Mouse (Mus musculus) fibroblast of lung, adult 2 months (primary cell): ENCODE measurements at regions not wholly inside any gene's neighbourhood (a gene's known extent, or its start where the extent isn't known, plus 50 kb on each side); places are given as distances from the start of the nearest gene placed in this dataset.

Source experiments
- DNase-seq: peaks from one replicate; pipeline ENCODE4 v3.0.0-alpha.2; 2011; ENCODE audit warnings: low read depth

- DNase-seq = no peak
Measured at GRCm38 (mm10) chr7:137750741-137751140, 313.3 kb downstream of the Glrx3 start.

GRCm38 (mm10) chr7:137751151-137751859 is 313.9 kb downstream of the Glrx3 start:
- DNase-seq = no peak

GRCm38 (mm10) chr7:137765961-137766360 is 328.5 kb downstream of the Glrx3 start:
- DNase-seq = no peak

DNA sequence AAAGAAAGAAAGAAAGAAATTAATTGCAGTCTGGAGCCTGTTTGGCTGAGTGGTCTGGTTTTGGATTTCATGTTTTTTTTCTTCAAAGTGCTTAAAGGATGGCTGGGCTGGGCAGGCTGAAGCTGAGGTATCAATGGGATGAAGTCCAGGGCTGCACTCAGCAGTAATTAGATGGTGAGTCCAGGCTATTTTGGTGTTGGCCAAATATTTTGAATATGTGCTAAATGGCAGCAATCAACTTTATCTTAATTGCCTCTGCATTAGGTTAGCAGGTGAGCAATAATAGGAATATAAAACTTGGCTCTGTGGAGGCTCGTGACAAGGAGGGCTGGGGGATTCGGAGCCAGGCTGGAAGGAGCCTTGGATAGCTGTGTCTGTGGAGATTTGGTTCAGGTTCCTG is 329.3 kb downstream of the Glrx3 start:
- DNase-seq = no peak

- no peak for DNase-seq
Measured at GRCm38 (mm10) chr7:137773051-137773964, 335.9 kb downstream of the Glrx3 start.

- DNase-seq = no peak
Measured at GRCm38 (mm10) chr7:137773965-137774310, 336.5 kb downstream of the Glrx3 start.

DNA sequence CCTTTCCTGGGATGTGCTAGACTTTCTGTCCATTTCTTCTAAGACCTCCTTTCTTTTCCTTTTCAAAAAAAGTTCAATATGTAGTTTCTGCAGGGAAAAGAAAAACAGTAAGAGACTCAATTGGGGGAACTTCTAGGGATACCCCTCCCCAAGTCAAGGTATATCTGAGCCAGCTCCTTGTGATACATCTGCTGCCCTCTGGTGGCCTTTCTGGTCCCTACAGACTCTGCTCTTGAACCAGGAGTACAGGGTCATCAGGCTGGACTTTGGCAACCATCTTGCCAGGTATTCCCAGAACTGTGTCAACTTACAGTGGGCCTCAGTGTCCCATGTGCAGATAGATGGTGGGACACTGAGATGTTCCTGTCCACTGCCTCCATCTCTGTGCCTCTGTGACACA is 346.5 kb downstream of the Glrx3 start:
- DNase-seq = no peak

DNA sequence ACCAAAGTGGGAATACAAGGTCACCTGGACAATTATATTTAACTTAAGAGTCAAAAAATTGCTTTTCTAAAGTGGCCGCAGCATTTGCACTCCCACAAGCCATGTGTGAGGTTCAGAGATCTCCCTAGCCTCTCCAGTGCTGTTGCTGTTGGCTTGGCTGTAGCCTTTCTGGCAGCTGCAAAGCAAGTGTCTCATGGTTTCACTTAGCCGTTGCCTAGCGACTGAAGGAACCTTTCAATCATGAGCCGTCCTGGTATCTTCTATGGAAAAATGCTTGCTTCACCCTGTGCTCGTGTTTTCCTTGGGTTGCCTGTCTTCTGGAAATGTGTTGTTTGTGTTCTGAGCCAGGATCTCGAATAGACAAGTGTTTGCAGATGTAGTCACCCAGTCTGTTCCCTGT is 367.9 kb downstream of the Glrx3 start:
- no peak for DNase-seq

DNA sequence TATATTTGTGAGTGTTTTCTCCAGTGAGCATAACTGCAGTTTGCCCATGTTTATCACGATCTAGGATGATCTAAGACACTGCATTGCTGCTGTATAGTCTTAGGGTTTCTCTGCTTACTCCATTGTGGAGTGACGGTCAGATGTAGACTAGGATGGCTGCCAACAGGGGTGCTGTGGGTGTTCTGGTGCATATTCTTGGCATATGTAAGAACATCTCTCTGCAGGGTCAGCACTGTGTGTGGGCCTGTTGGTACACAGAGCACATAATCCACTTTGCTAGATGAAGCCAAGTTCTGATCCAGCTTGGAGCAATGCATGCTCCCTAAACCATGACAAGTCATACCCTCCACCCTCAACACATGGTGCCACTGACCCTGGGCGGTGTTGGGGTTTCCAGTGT is 375.4 kb downstream of the Glrx3 start:
- no peak for DNase-seq

GRCm38 (mm10) chr7:137840520-137840919 is 403.1 kb downstream of the Glrx3 start:
- DNase-seq = no peak

GRCm38 (mm10) chr7:137841044-137841443 is 403.6 kb downstream of the Glrx3 start:
- no peak for DNase-seq

DNA sequence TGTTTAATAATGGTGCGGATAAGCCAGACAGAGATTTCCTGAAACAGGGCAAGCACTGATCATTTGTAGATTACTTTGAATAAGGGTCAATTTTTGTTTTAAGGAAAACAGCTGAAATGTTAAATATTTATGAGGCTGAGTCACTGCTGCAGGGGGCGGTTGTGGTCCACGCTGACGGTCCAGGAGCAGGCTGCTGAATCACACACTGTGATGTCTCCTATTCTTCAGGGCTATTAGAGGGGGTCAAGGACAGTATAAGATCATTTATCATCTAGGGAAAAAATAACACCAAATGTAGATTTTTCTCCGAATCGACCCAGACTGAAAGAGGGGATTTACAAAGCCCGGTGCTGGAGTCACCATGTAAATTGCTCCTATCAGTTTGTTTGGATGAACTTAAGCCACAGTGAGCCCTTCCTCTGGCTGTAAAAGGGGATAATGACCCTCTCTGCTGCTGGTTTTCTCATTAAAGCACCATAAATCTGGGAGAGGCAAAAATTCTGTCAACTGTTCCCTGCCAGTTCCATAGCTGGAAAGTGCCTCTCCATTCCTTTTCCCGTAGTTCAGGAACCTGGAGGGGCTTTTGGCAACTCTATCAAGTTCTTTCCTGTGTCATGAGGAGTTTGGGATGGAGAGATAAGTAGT is 404.2 kb downstream of the Glrx3 start:
- no peak for DNase-seq

GRCm38 (mm10) chr7:137847856-137848255 is 410.4 kb downstream of the Glrx3 start:
- no peak for DNase-seq

- DNase-seq = no peak
Measured at GRCm38 (mm10) chr7:137851061-137851460, 413.6 kb downstream of the Glrx3 start.

- no peak for DNase-seq
Measured at GRCm38 (mm10) chr7:137859681-137860080, 422.3 kb downstream of the Glrx3 start.

DNA sequence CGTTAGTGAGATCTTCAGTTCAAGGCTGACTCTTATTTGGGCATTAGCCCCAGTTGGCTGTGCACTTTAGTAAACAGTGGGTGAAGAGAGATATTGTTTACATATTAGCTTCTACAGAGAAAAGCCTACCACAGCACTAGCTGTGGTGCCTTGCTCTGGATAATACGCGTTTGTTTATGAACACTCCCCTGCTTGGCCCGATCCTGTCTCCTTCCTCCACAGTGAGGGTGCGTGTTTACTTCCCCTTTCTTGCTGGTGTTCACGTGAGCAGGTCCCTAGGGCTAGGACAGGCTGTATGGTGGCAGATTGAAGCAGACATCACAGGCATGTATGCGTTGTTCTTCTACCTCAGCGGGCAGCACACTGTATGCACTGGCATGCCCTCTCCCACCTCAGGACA is 423.1 kb downstream of the Glrx3 start:
- DNase-seq = no peak

GRCm38 (mm10) chr7:137864912-137865311 is 427.5 kb downstream of the Glrx3 start:
- no peak for DNase-seq

DNA sequence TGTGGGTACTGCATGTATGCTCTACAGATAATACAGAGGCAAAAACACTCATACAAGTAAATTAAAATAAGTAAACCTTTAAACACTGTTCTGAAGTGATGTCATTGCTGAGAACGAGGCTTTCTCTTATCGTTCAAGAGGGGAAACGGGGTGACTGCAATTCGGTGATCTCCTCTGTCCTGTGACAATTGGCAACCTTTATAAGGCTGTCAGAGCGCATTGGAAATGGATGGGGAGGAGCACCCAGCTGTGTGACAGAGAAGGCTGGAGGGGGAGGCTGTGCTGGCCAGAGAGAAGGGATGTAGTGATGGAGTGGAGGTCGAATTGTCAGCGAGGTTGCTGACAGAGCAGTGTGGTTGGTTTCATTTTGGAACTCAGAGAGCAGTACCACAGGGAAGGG is 428.0 kb downstream of the Glrx3 start:
- no peak for DNase-seq

- no peak for DNase-seq
Measured at GRCm38 (mm10) chr7:137866880-137867279, 429.5 kb downstream of the Glrx3 start.

GRCm38 (mm10) chr7:137868501-137868900 is 431.1 kb downstream of the Glrx3 start:
- no peak for DNase-seq

GRCm38 (mm10) chr7:137875306-137875705 is 437.9 kb downstream of the Glrx3 start:
- DNase-seq = no peak

DNA sequence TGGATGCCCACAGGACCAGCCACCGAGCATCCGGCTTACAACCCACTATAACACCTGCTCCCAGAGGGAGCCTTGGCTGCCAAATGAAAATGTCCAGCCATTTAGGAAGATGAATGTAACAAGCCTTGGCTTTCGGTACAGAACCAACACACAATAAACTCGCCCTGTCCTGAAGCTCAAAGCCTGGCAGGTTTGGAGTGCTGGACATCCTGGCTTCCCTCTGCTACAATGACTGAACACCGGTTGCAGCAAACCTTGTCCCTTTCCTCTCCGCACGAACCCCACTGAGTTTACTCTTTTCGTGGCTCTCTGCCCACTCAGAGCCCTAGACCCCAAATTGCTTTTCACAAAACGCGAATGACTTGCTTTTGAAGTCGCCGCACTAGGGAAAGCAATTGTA is 441.9 kb downstream of the Glrx3 start:
- DNase-seq = no peak

- DNase-seq = no peak
Measured at GRCm38 (mm10) chr7:137882876-137883275, 445.5 kb downstream of the Glrx3 start.
